Mouse (Mus musculus) small intestine, adult 2 months (tissue): ENCODE data around the gene Gm20604. TPM values are rescaled to one million over a fixed set of nuclear protein-coding genes. Genes with fewer than 3 reads are reported as not detected.

Experiments
- H3K27ac ChIP-seq: fragments of 200-500 bp; 2 replicates; pipeline ENCODE4 v1.5.1; 2012; ENCODE audit warnings: low read depth, low read length, control low read depth, inconsistent platforms; ENCODE audit not compliant: insufficient read depth
- H3K27me3 ChIP-seq: fragments of 200-500 bp; 2 replicates; pipeline ENCODE4 v1.6.1; 2012; ENCODE audit warnings: mild to moderate bottlenecking, moderate library complexity, low read length, inconsistent platforms; ENCODE audit not compliant: control insufficient read depth, insufficient read depth
- H3K36me3 ChIP-seq: fragments of 200-500 bp; 2 replicates; pipeline ENCODE4 v1.6.1; 2012; ENCODE audit warnings: mild to moderate bottlenecking, low read length, control low read depth, inconsistent platforms; ENCODE audit not compliant: control insufficient read depth, insufficient read depth
- H3K4me1 ChIP-seq: fragments of 200-500 bp; 2 replicates; pipeline ENCODE4 v1.6.1; 2012; ENCODE audit warnings: low read length, inconsistent platforms, mixed read lengths; ENCODE audit not compliant: control insufficient read depth, insufficient read depth, insufficient read length
- H3K4me3 ChIP-seq: fragments of 200-500 bp; 2 replicates; pipeline ENCODE4 v1.5.1; 2012; ENCODE audit warnings: low read depth, mild to moderate bottlenecking, control low read depth, inconsistent platforms, low read length, moderate library complexity
- CTCF ChIP-seq: fragments of 200-500 bp; IDR thresholded peaks from 2 replicates; pipeline ENCODE4 v1.5.1; 2012; ENCODE audit warnings: low read depth, mild to moderate bottlenecking, control low read depth, inconsistent platforms, low read length, moderate library complexity, mixed read lengths; ENCODE audit not compliant: insufficient replicate concordance, insufficient read length; ENCODE audit errors: extremely low read depth
- POLR2A ChIP-seq: fragments of 200-500 bp; IDR thresholded peaks from 2 replicates; pipeline ENCODE4 v1.6.1; 2012; ENCODE audit warnings: low read depth, mild to moderate bottlenecking, control low read depth, inconsistent platforms, low read length, moderate library complexity
- WGBS: fragments of 180-500 bp; shearing (Covaris S2); methylation state at CpG from one replicate; pipeline ENCODE4 v1.1.7; 2018; 5-methylcytosine and 5-hydroxymethylcytosine counted together
- polyA plus RNA-seq: library from polyadenylated mRNA; depleted of rRNA; stranded (reverse); fragments of >200 nt; gene quantifications from 2 replicates; pipeline ENCODE4 v1.2.3, GENCODE M21; 2012

The Gm20604 gene
- polyA plus RNA-seq, 1 experiment: 0.84 TPM

GRCm38 (mm10) chr12:102757689-102758402 is 626 bp downstream of the Gm20604 start, which contains the start of the genes Gm28051, Gon7 and Ubr7:
TSS of gene Gm28051 (minus strand) at chr12:102757765.
TSS of gene Gon7 (minus strand) at chr12:102757803.
TSS of gene Ubr7 (plus strand) at chr12:102757967.
- WGBS: under 1% methylated on average over 73 of the region's 73 CpGs
- peaks cover 9% of the 10 kb centered on the region; the same call in 1 of the 2 replicates for H3K4me1 ChIP-seq
- peak within 1 kb of the TSS; percentile 93 for H3K4me3 ChIP-seq
- peak within 1 kb of the TSS; percentile 65 for H3K27ac ChIP-seq
- H3K36me3 ChIP-seq: peaks cover 5% of the 10 kb centered on the region
- peak; percentile 37; the same call in 1 of the 2 replicates for TF ChIP-seq CTCF
- peak; percentile 52; the same call in 1 of the 2 replicates for TF ChIP-seq POLR2A
- H3K27me3 ChIP-seq: no peaks in the 10 kb centered on the region

GRCm38 (mm10) chr12:102757055-102757688 is 1.3 kb downstream of the Gm20604 start:
- Histone ChIP-seq H3K27ac (peak overlapping the region; percentile 65), H3K27me3 (no peaks in the 10 kb centered on the region), H3K4me3 (peak overlapping the region; percentile 93), H3K4me1 (peaks cover 9% of the 10 kb centered on the region; the same call in 1 of the 2 replicates), H3K36me3 (peaks cover under 1% of the 10 kb centered on the region; the same call in 1 of the 2 replicates)
- under 1% methylated on average over 46 of the region's 46 CpGs for WGBS
- TF ChIP-seq CTCF: no peak
- no peak for TF ChIP-seq POLR2A

- no peak overlapping the region for H3K27ac ChIP-seq
- peak overlapping the region; percentile 93 for H3K4me3 ChIP-seq
- no peaks in the 10 kb centered on the region for H3K27me3 ChIP-seq
- WGBS: 75% methylated on average over 7 of the region's 7 CpGs
- H3K36me3 ChIP-seq: no peaks in the 10 kb centered on the region
- H3K4me1 ChIP-seq: peaks cover 9% of the 10 kb centered on the region; the same call in 1 of the 2 replicates
- TF ChIP-seq POLR2A: no peak
- peak; percentile 19; the same call in 1 of the 2 replicates for TF ChIP-seq CTCF
These were observed 2.2 kb downstream of the Gm20604 start for GRCm38 (mm10) chr12:102756304-102756703.

- Histone ChIP-seq H3K36me3 (peaks cover 6% of the 10 kb centered on the region; the same call in 1 of the 2 replicates), H3K27ac (no peak overlapping the region), H3K4me3 (no peak overlapping the region), H3K4me1 (peaks cover 2% of the 10 kb centered on the region; the same call in 1 of the 2 replicates), H3K27me3 (no peaks in the 10 kb centered on the region)
- 65% methylated on average over 3 of the region's 3 CpGs for WGBS
- no peak for TF ChIP-seq POLR2A
- TF ChIP-seq CTCF: no peak
These were observed 10.2 kb downstream of the Gm20604 start for GRCm38 (mm10) chr12:102748256-102748655.

GRCm38 (mm10) chr12:102744839-102745238 is 13.6 kb downstream of the Gm20604 start:
- Histone ChIP-seq H3K4me3 (no peak overlapping the region), H3K4me1 (peaks cover 7% of the 10 kb centered on the region; the same call in 1 of the 2 replicates), H3K27me3 (no peaks in the 10 kb centered on the region), H3K27ac (no peak overlapping the region), H3K36me3 (peaks cover 6% of the 10 kb centered on the region; the same call in 1 of the 2 replicates)
- TF ChIP-seq POLR2A (no peak), CTCF (no peak)
- WGBS: 42% methylated on average over 6 of the region's 6 CpGs

- Histone ChIP-seq H3K4me3 (peak within 1 kb of the TSS; percentile 73), H3K27me3 (no peaks in the 10 kb centered on the region), H3K36me3 (peaks cover 6% of the 10 kb centered on the region; the same call in 1 of the 2 replicates), H3K4me1 (peaks cover 7% of the 10 kb centered on the region; the same call in 1 of the 2 replicates), H3K27ac (peak within 1 kb of the TSS; percentile 71)
- under 1% methylated on average over 63 of the region's 63 CpGs for WGBS
- TF ChIP-seq CTCF (no peak), POLR2A (peak; percentile 48)
These were observed 14.6 kb downstream of the Gm20604 start, which contains the start of the genes Moap1 and Tmem251 for GRCm38 (mm10) chr12:102743589-102744574. TSS of gene Moap1 (minus strand) at chr12:102743661. TSS of gene Tmem251 (plus strand) at chr12:102743762.
